Mouse (Mus musculus): ENCODE data around the gene Gm49711. TPM values are rescaled to one million over a fixed set of nuclear protein-coding genes. Genes with fewer than 3 reads are reported as not detected.
A peak's percentile ranks its signal among the peaks of the same experiment; 100 is the strongest.

Gene Gm49711
- polyA plus RNA-seq, 1 experiment from 2014 or later = not detected

GRCm38 (mm10) chr16:92104951-92105350 lies 46.8 kb downstream of the Gm49711 start:
- Histone ChIP-seq H3K27ac (ENCODE audit: low read depth, low read length) (no peak overlapping the region), H3K27me3 (ENCODE audit: control insufficient read depth, insufficient read depth, low read length) (no peaks in the 10 kb centered on the region), H3K4me3 (ENCODE audit: low read depth, low read length) (no peak overlapping the region), H3K9me3 (ENCODE audit: control insufficient read depth, low read length) (no peaks in the 10 kb centered on the region), H3K36me3 (ENCODE audit: control insufficient read depth, insufficient read depth, low read length) (no peaks in the 10 kb centered on the region), H3K4me2 (ENCODE audit: low read depth) (no peak overlapping the region), H3K9ac (ENCODE audit: low read length) (no peak overlapping the region), H3K4me1 (ENCODE audit: control insufficient read depth, insufficient read depth, low read length) (no peaks in the 10 kb centered on the region; the same call in 1 of the 2 replicates)
- ATAC-seq (ENCODE audit: insufficient read depth, low FRiP score, low TSS enrichment) (no peak), DNase-seq (ENCODE audit: low spot score) (no peak)
- WGBS = 94% methylated on average over 2 of the region's 2 CpGs

- no peak for DNase-seq (ENCODE audit: low spot score)
- Histone ChIP-seq H3K36me3 (ENCODE audit: control insufficient read depth, insufficient read depth, low read length) (no peaks in the 10 kb centered on the region), H3K4me3 (ENCODE audit: low read depth, low read length) (no peak overlapping the region), H3K27ac (ENCODE audit: low read depth, low read length) (no peak overlapping the region), H3K9ac (ENCODE audit: low read length) (no peak overlapping the region), H3K27me3 (ENCODE audit: control insufficient read depth, insufficient read depth, low read length) (no peaks in the 10 kb centered on the region), H3K4me2 (ENCODE audit: low read depth) (no peak overlapping the region), H3K9me3 (ENCODE audit: control insufficient read depth, low read length) (no peaks in the 10 kb centered on the region), H3K4me1 (ENCODE audit: control insufficient read depth, insufficient read depth, low read length) (no peaks in the 10 kb centered on the region; the same call in 1 of the 2 replicates)
- 76% methylated on average over 3 of the region's 3 CpGs for WGBS
- ATAC-seq (ENCODE audit: insufficient read depth, low FRiP score, low TSS enrichment) = no peak
Measured at GRCm38 (mm10) chr16:92105631-92106030, 47.5 kb downstream of the Gm49711 start.

GRCm38 (mm10) chr16:92107346-92107745 lies 49.2 kb downstream of the Gm49711 start:
- Histone ChIP-seq H3K9me3 (ENCODE audit: control insufficient read depth, low read length) (no peaks in the 10 kb centered on the region), H3K4me2 (ENCODE audit: low read depth) (no peak overlapping the region), H3K36me3 (ENCODE audit: control insufficient read depth, insufficient read depth, low read length) (no peaks in the 10 kb centered on the region), H3K4me1 (ENCODE audit: control insufficient read depth, insufficient read depth, low read length) (no peaks in the 10 kb centered on the region; the same call in 1 of the 2 replicates), H3K27me3 (ENCODE audit: control insufficient read depth, insufficient read depth, low read length) (no peaks in the 10 kb centered on the region), H3K9ac (ENCODE audit: low read length) (no peak overlapping the region), H3K4me3 (ENCODE audit: low read depth, low read length) (no peak overlapping the region), H3K27ac (ENCODE audit: low read depth, low read length) (no peak overlapping the region)
- no peak for DNase-seq (ENCODE audit: low spot score)
- WGBS = 91% methylated on average over 5 of the region's 5 CpGs
- ATAC-seq (ENCODE audit: insufficient read depth, low FRiP score, low TSS enrichment) = no peak

- Histone ChIP-seq H3K36me3 (ENCODE audit: control insufficient read depth, insufficient read depth, low read length) (no peaks in the 10 kb centered on the region), H3K27me3 (ENCODE audit: control insufficient read depth, insufficient read depth, low read length) (no peaks in the 10 kb centered on the region), H3K4me2 (ENCODE audit: low read depth) (no peak overlapping the region), H3K9ac (ENCODE audit: low read length) (no peak overlapping the region), H3K27ac (ENCODE audit: low read depth, low read length) (no peak overlapping the region), H3K9me3 (ENCODE audit: control insufficient read depth, low read length) (no peaks in the 10 kb centered on the region), H3K4me3 (ENCODE audit: low read depth, low read length) (no peak overlapping the region), H3K4me1 (ENCODE audit: control insufficient read depth, insufficient read depth, low read length) (peaks cover 11% of the 10 kb centered on the region)
- 78% methylated on average over 5 of the region's 5 CpGs for WGBS
- no peak for DNase-seq (ENCODE audit: low spot score)
- ATAC-seq (ENCODE audit: insufficient read depth, low FRiP score, low TSS enrichment) = no peak
Measured at GRCm38 (mm10) chr16:92114706-92115241, 56.7 kb downstream of the Gm49711 start.

GRCm38 (mm10) chr16:92115611-92116421 lies 57.7 kb downstream of the Gm49711 start:
- DNase-seq (ENCODE audit: low spot score) (peak; percentile 49), ATAC-seq (ENCODE audit: insufficient read depth, low FRiP score, low TSS enrichment) (no peak)
- Histone ChIP-seq H3K27me3 (ENCODE audit: control insufficient read depth, insufficient read depth, low read length) (no peaks in the 10 kb centered on the region), H3K9me3 (ENCODE audit: control insufficient read depth, low read length) (no peaks in the 10 kb centered on the region), H3K36me3 (ENCODE audit: control insufficient read depth, insufficient read depth, low read length) (no peaks in the 10 kb centered on the region), H3K4me1 (ENCODE audit: control insufficient read depth, insufficient read depth, low read length) (peaks cover 11% of the 10 kb centered on the region), H3K27ac (ENCODE audit: low read depth, low read length) (no peak overlapping the region), H3K4me3 (ENCODE audit: low read depth, low read length) (no peak overlapping the region), H3K9ac (ENCODE audit: low read length) (no peak overlapping the region), H3K4me2 (ENCODE audit: low read depth) (peak overlapping the region; percentile 26; the same call in 1 of the 2 replicates)
- WGBS = 22% methylated on average over 19 of the region's 20 CpGs

- no peak overlapping the region for H3K4me3 ChIP-seq (ENCODE audit: low read depth, low read length)
- ATAC-seq (ENCODE audit: insufficient read depth, low FRiP score, low TSS enrichment) (no peak), DNase-seq (ENCODE audit: low spot score) (no peak)
- H3K4me1 ChIP-seq (ENCODE audit: control insufficient read depth, insufficient read depth, low read length) = peaks cover 11% of the 10 kb centered on the region
- no peak overlapping the region for H3K4me2 ChIP-seq (ENCODE audit: low read depth)
- H3K27me3 ChIP-seq (ENCODE audit: control insufficient read depth, insufficient read depth, low read length) = no peaks in the 10 kb centered on the region
- H3K9me3 ChIP-seq (ENCODE audit: control insufficient read depth, low read length) = no peaks in the 10 kb centered on the region
- no peak overlapping the region for H3K27ac ChIP-seq (ENCODE audit: low read depth, low read length)
- 71% methylated on average over 9 of the region's 9 CpGs for WGBS
- no peaks in the 10 kb centered on the region for H3K36me3 ChIP-seq (ENCODE audit: control insufficient read depth, insufficient read depth, low read length)
- H3K9ac ChIP-seq (ENCODE audit: low read length) = no peak overlapping the region
Measured at GRCm38 (mm10) chr16:92117337-92118209, 59.5 kb downstream of the Gm49711 start.

- WGBS = 57% methylated on average over 13 of the region's 13 CpGs
- no peak for ATAC-seq (ENCODE audit: insufficient read depth, low FRiP score, low TSS enrichment)
- no peak overlapping the region for H3K4me3 ChIP-seq (ENCODE audit: low read depth, low read length)
- no peak overlapping the region for H3K27ac ChIP-seq (ENCODE audit: low read depth, low read length)
- no peaks in the 10 kb centered on the region for H3K36me3 ChIP-seq (ENCODE audit: control insufficient read depth, insufficient read depth, low read length)
- no peak overlapping the region for H3K9ac ChIP-seq (ENCODE audit: low read length)
- no peaks in the 10 kb centered on the region for H3K9me3 ChIP-seq (ENCODE audit: control insufficient read depth, low read length)
- peaks cover 11% of the 10 kb centered on the region for H3K4me1 ChIP-seq (ENCODE audit: control insufficient read depth, insufficient read depth, low read length)
- no peaks in the 10 kb centered on the region for H3K27me3 ChIP-seq (ENCODE audit: control insufficient read depth, insufficient read depth, low read length)
- no peak overlapping the region for H3K4me2 ChIP-seq (ENCODE audit: low read depth)
- DNase-seq (ENCODE audit: low spot score) = no peak
Measured at GRCm38 (mm10) chr16:92119013-92119515, 60.9 kb downstream of the Gm49711 start.

GRCm38 (mm10) chr16:92120899-92121531 lies 62.9 kb downstream of the Gm49711 start:
- 63% methylated on average over 17 of the region's 17 CpGs for WGBS
- no peak for DNase-seq (ENCODE audit: low spot score)
- Histone ChIP-seq H3K4me3 (ENCODE audit: low read depth, low read length) (no peak overlapping the region), H3K27me3 (ENCODE audit: control insufficient read depth, insufficient read depth, low read length) (no peaks in the 10 kb centered on the region), H3K27ac (ENCODE audit: low read depth, low read length) (no peak overlapping the region), H3K4me1 (ENCODE audit: control insufficient read depth, insufficient read depth, low read length) (peaks cover 6% of the 10 kb centered on the region; the same call in 1 of the 2 replicates), H3K9me3 (ENCODE audit: control insufficient read depth, low read length) (peaks cover 5% of the 10 kb centered on the region; the same call in 1 of the 2 replicates), H3K4me2 (ENCODE audit: low read depth) (no peak overlapping the region), H3K36me3 (ENCODE audit: control insufficient read depth, insufficient read depth, low read length) (no peaks in the 10 kb centered on the region), H3K9ac (ENCODE audit: low read length) (no peak overlapping the region)
- no peak for ATAC-seq (ENCODE audit: insufficient read depth, low FRiP score, low TSS enrichment)

Data from neural tube, embryonic 11.5 days (tissue).